Mouse (Mus musculus): ENCODE measurements at regions not wholly inside any gene's neighbourhood (a gene's known extent, or its start where the extent isn't known, plus 50 kb on each side); places are given as distances from the start of the nearest gene placed in this dataset.

DNA sequence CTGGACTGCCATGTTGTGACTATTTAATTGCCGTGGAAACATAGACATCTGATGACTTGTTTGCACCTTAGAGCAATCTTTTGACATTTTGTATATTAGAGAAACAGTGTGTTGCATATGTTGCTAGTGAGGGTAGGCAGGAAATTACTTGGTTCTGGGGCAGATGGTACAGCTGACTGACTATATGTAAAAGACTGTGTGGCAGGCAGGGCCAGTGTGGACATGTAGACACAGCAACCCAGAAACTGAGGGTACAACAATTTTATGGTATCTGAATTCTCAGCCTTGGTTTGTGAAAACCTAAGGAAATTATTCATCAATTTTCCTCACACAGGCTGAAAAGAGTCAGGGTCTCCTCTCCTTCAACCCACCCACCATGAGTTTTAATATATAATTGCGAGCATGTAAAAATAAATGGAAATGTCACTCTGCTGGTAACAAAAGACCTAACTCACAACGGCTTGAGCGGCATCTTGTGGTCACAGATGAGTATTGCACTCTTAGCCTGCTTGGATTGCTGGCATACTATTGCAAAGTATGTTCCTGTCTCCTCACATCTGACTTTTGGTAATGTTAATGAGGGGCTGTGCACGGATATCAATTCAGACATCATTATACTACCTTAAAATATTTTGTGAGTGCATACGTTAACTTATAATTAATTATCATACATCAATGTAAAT lies 329.8 kb downstream of the Psat1 start:
- DNase-seq, result peak; percentile 68

DNA sequence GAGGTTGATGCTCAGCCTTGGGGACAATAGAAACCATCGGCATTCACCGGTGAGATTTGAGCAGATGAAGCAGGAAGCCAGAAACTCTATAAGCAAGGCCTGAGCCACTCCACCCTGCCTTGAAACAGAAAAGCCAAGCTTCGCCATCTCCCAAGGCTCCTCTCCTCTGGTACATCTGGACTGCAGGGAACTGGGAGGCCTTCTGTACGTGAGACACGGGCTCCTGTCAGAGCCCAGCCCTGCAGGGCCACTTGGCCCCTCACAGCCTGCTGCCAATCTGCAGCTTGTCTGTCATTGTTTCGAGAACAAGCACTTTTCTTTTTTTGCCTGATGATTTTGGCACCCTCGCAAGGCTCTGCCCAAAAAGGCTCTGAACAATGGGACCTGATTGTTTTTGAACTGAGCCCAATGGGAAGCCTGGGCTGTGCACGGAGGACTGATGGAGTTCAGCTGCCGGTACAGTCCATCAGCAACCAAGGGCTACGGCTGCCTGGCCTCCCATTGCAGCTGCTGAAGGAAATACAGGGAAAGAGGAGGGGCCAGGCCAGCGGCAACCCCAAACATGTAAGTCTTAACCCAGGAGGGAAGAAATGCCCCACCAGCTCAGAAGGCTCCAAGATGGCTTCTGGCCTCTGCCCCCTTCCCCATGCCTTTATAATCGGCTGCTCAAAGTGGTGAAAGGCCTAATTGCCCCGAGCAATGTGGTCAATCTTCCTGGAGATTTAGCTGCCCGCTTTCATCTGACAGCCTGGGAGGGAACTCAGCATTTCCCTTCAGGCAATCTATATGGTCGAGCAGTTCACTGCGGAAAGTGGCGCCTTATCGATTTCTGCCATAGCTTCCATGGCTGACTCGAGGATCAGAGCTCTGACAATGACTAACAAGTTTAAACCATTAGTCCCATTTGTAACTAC lies 332.2 kb downstream of the Psat1 start:
- DNase-seq, result peak; percentile 15

DNA sequence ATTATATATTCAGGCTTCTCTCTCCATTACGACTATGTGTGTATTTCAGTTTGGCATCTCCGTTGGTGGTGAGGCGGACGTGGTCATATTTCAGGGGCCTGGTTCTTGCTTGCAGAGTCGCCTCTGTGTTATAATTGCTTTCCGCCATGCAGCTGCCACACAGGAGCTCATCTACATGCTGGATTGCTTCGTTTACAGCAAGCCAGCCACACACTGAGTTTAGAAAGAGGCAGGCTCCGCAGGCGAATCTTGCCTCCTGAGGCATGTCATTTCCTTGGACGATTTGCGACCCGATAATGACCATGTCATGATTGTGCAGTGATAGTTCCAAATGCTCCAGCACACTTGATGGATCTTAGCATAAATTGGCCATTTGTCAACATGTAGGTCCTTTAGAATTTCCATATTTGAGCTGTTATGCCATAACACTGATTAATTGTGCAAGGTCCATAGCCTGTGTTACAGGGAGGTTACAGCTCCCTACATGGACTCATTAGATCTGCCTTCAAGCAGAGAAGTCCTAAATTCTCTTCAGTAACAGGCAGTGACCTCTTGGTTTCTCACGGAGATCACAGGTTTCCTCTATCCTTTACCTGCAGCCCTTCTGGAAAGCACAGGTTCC lies 335.9 kb downstream of the Psat1 start:
- DNase-seq, result no peak

DNA sequence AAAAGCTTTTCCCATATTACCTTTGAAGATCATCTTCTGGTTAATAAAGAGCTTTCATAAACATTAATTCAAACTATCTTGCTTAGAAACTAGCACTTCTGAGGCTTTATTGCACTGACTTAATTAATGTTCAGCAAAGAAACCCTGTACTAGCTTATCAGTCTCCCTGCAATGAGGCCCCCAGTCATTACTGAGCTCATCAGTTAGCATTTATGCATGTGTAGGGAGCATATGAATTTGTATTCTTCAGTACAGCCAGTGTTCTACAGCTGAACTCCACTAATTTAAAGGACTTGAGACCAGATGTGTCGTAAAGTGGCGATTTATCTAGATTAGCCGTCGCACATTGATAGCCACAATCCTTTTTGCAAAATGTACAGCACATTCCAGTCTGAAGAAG lies 340.7 kb downstream of the Psat1 start:
- no peak for DNase-seq

DNA sequence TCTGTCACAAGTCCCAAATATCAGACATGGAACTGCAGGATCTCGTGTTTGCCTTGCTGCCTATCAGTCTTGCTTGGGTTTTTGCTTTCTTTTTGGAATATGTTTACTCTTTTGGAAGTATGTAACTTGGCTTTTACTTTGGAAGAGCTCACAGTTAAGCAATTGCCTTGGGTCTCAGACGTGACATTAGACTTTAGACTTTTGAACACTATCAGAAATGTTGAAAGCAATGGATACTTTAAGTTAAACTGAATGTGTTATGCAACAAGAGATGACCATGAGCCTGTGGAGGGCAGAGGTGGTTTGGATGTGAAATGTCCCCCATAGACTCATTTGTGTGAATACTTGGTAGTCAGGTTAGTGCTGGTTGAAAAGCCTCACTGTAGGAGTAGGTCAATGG lies 354.3 kb downstream of the Psat1 start:
- DNase-seq, result no peak

DNA sequence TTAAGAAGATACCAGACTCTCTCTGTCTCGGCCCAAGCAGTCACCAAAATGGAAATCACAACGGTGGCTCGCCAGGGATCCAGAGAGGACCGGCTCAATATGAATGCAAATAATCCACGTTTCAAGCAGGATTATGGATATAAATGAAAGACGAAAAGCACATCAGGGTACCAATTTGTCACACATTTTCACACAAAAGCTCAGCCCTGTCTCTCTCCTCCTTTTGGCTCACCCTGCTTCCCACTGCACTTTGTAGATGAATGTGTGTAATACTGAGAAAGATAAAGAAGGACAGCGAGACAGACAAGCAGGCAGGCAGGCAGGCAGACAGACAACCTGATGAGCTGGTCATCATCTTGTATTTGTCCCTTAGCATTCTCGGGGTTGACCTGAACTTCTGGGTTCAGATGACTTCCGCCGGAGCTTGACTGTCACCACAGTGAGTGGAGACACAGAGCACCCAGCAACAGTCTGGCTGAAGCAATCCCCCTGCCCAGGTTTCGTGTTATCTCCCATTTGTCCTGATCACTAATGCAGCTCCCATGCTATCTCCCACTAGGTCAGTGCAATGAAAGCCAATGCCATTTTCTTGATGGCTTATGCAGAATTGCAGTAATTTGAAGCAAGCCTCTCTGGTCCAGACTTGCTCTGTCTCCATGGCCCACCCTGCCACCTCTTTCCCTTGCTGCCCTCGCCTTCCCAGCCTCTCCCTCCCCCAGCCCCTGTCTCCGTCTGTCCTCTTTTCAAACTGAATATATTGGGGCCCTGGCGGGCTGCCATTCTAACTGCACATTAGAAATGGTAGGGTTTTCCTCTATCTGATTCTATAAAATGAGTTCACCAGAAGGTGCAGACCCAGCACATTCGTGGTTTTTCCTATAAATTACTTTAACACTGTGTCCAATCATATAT lies 363.1 kb downstream of the Psat1 start:
- no peak for DNase-seq

DNA sequence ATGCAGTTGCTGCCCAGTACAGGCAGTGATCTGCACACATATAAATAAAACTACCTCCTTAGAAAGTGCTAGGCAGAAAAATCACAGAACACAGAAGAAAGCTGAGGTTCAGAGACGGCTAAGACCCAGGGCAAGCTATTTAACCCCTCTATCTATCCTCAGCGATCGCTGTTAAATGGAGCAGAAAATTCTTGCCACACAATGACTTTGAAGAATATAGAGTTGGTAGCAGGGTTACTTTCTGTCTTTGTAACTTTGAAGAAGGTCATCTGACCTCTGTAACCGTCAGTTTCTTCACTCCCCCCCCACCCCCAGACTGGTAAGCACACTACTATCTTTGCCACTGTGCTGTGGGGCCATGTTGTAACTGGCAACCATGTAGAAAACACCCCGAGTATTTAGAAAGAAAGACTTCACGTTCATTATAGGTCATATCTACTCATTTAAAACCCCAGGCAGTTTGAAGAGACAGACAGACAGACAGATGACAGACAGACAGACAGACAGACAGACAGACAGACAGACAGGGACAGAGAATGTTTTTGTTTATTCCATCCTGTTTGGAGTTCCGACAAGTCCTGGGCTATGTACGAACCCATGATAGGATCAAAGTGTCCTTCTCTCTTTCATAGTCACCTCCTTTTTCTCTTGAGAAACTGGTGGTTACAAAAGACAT lies 363.9 kb downstream of the Psat1 start:
- DNase-seq, result no peak

DNA sequence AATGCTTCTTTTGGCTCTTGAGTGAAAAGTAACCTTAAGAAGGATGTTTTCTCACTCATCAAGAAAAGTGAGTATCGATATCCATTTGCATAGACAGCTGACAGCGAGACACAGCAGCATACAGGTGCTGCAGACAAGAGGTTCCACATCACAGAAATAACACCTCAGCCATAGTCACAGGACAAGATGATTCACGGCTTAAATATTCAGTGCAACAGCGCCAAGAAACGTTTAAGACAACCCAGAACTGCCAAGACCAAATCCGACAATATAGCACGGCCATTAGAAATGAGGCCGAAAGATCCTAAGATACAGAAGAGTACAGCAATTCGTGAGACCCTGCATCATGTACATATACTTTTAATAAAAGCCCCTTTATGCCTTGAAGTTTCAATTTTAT lies 375.9 kb downstream of the Psat1 start:
- DNase-seq, result no peak

DNA sequence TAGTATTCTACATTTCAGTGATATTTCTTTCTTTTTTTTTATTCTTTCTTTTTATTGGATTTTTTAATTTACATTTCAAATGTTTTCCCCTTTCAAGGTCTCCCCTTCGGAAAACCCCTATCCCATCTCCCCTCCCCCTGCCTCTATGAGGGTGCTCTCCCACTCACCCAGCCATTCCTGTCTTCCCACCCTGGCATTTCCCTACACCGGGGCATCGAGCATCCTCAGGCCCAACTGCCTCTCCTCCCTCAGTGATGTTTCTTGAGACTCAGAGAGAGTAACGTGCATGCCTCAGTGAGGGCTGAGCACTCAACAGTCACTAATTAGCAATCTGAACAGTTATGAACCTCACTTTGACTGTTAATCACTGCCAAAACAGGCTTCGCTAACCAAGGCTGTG lies 385.6 kb downstream of the Psat1 start:
- DNase-seq, result no peak

DNA sequence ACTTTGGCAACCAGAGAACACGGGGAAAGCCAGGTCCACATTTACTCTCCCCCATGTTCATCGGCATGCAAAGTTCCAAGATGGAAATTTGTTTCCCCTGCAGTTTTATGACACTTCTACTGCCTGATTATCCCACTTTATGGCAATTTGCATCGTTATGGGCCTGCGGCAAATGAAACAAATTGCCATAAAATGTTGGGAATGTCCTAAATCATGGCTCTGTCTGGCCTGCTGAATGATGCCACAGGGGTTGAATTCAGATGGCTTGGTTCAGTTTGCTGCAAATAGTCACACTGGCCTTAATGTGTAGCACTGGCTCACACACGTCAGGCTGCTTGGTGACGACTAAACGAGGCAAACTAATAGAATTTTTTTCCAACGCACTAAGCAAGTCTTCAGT lies 393.2 kb downstream of the Psat1 start:
- DNase-seq, result no peak

DNA sequence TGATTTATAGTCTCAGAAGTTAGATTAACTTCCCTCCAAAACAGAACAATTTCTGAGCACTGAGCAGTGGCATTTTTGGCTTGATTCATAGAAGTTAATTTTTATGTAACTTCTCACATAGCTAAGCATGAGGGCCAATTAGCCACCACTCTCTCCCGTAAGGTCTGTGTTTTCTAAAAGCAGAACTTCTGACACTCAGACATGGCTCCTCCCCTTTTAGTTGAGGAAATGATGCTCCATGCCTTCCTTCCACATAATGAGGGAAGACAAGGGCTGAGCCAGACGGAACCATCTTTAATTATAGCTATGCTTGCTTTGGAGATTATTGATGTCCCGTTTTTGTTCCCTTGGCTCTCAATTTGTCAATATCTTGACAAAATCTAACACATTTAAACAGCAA lies 429.3 kb downstream of the Psat1 start:
- DNase-seq, result no peak

DNA sequence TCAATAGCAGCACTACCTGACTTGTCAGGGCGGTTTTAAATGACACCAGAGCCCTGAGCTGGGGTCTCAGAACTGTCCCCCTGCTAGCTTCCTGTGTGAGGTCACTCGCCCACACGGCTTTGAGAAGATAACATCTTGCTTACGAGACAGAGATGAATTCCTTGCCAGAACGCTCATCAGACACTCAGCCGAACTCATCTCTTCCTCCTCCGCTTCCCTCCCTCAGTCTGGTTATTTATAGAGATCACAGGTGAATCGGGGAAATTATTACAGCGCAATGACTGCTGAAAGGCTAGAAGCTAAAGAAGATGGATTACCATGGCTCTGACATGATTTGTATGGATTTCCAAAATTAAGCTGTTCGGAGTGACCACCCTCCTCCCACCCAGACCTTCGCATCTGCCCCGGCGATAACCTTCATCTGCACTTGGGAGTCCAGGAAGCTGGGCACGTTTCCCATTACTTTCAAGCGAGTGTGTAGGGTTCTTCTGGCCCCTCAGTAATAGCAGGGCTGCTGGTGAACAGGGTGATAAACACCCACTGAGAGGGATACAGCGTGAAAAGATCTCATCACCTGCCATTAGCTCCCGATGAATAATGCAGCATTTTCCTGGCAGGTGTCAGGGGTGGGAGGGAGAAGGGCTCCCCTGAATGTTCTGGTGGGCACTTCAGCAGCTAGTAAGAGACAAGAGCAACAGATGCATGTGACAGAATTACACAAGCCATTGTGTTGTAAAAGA lies 430.4 kb downstream of the Psat1 start:
- DNase-seq, result no peak

DNA sequence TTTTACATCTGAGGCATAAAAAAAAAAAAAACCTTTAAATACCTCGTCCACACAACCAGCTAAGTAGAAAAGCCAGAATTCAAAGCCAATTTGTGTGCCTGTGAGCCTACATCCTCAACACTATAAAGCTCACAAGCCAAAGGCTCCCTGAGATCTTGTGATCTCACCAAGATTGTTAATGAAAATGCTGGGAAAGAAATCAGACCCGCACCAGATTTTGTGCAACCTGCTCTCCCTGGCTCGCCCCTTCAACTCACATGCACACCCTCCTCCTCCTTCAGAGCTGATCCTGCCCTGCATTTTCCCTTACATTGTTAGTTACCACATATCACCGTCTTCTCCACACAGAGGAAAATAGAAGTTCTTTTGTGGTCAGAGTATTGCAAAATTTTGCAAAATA lies 433.9 kb downstream of the Psat1 start:
- DNase-seq, result no peak

DNA sequence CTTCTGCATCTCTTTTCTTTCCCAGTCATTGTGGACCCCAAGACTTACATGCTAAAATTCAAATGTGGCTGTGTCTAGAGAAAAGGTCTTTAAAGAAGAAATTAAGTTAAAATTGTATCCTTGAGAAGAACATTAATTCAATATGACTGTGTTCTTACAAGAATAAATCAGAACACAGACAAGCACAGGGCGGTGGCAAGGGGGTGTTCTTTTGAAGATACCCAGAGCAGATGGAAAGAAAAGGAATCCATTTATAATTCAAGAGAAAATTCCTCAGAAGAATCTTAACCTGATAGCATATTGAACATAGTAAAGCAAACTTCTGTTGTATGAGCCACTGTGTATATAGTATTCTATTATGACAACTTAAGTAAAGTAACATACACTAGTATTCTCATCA lies 436.7 kb downstream of the Psat1 start:
- no peak for DNase-seq

DNA sequence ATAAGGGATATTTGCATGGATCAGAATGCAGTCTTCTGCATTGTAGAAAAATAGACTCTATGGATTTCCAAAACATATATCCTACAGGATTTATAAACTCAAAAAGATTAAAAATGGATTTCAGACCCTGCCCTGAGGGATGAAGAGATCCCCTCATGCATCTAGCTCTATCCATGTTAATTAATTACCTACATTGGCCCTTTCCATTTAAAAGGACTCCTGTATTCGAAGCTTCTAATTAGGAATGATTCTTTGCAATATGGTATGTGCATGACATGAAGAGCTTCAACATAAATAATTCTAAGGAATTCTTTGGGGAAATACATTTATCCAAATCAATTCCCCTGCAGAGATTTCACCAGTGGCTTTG lies 444.2 kb downstream of the Psat1 start:
- no peak for DNase-seq

DNA sequence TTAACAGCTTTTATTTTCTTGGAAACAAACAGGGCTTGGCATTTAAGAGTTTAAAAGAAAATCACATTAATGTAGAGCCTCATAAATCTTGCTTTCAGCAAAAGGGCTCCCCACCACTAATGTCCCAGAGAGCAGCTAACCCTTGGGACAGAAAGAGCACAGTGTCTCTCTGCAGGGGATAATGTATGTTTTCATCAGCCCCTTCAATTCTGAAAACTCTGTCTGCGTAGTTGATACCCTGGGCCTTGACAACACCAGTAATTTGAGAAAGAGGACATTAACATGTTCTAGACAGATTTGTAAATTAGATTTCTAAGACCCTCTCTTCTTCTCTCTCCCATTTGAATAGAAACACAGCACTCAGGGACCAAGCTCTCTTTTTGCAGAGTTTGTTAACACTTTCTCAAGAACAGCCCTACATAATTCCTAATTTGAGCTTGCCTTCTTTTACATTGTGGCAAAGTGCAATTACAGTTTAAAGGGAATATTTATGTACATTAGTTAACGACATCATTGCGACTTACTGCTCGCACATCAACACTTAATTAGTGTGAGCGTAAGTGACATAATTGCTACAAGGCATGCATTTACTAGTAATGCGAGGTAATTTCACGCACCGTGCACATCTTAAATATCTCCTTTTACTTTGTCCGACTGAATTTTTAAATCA lies 444.7 kb downstream of the Psat1 start:
- no peak for DNase-seq

DNA sequence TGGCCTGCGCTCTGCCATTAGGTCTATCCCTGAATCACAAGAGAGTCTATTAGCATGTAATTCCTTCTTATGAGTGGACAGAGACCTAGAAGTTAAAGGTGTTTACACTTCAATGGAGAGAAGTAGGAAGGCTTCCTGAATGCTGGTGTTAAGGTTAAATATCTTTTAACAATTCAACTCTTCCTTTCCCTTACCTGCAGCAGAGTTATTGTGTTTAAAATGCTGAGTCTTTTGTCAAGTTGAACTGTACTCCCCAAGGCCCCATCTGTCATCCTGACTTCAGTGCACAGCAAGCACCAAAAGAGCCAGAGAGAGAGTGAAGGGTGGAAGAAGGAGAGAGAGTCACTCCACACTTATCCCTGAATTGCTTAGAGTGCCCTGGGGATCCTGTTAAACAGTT lies 451.6 kb downstream of the Psat1 start:
- DNase-seq, result no peak

DNA sequence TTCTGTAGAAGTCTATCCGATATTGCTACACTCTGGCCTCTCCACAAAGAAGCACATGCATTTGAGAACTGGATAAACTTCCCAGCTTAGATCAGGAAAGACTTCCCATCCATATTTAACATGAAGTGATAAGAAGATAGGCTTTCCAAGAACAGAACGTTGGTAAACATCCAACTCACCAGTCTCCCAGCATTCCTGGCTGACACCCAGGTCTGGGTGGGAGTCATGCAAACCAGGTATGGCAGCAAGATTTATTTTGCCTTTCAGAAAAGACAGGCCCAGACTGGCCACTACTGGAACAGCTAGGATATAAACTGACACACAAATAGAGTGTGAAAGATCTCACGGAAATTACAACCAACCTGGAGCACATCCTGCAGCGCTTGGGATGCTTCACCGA lies 459.6 kb downstream of the Psat1 start:
- DNase-seq, result no peak

DNA sequence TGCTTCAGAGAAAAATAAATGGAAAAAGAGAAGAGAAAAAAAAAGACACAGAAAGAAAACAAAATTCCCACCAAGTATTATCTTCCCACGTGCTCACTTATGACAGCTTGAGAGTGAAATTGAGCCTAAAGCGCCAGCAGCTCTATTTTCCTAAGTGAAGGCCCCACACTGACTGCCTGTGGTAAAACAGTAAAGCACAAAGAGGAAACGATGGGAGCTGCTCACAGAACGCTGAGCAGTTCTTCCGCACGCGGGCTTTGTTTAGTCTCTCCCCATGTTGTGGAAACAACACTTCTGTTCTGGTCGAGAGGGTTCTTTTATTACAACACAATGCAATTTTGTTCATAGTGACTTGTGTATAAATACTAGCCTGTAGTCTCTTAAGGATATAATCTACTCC lies 465.5 kb downstream of the Psat1 start:
- DNase-seq, result peak; percentile 15

DNA sequence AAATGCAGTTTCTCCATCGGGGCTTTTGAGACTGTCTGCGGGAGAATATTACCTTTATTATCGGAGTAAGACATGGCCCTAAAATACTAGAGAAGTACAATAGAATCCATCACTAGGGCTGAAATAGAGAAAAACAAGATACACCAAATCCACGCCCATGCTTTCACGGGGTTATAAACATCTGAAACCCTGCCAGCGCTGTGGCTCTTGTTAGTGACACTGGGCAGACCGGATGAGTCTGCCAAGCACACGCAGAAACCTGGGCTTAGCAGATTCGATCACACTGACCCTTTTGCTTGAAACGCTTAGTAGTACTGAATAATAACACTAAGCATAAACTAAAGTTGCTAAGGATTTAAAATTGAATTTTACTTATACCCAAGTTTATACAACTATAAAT lies 477.6 kb downstream of the Psat1 start:
- DNase-seq, result no peak

DNA sequence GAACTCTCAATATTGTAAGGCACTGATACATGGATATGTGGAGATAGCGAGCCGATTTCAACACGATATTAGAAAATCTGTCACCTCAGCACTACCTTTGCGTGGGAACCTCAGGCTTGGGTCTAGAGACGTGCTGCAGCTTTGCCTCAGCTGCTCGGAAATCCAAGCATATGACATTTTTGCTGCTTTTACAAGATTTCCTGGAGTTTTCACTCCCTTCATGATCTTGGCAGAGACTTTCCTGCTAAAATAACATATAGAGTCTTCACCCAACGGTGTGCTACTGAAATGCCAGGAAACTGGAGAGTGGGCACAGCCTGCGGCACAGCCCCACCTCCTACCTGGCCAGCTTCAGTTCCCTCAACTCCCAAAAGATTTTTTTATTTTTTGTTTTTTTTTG lies 480.4 kb downstream of the Psat1 start:
- DNase-seq, result no peak

Measured in lung, postnatal 14 days (tissue).